Mouse (Mus musculus): ENCODE results near the gene Egfl6.

GRCm38 (mm10) chrX:166619084-166619483 is 33.6 kb upstream of the Egfl6 start:
- TF ChIP-seq CTCF (conservative IDR thresholded peaks at IDR 0.05 in 1 of 2, IDR thresholded peaks at IDR 0.05 in 1 of 2; ENCODE audit: low read depth in 2 of 2, low read length in 2 of 2) (no peak), MYC (IDR thresholded peaks at IDR 0.05; ENCODE audit: low read depth, low read length) (no peak), POLR2A (IDR thresholded peaks at IDR 0.05; ENCODE audit: low read depth, low read length) (no peak), TCF12 (IDR thresholded peaks at IDR 0.05; ENCODE audit: low read depth, low read length) (no peak), NRF1 (IDR thresholded peaks at IDR 0.05; ENCODE audit: low read depth, low read length) (no peak), CHD2 (IDR thresholded peaks at IDR 0.05; ENCODE audit: low read length) (no peak), MAZ (IDR thresholded peaks at IDR 0.05; ENCODE audit: low read depth, low read length) (no peak)
